Mouse (Mus musculus) cortical plate, adult 2 months (tissue): ENCODE measurements around the gene Tmem184c.
A peak's percentile ranks its signal among the peaks of the same experiment; 100 is the strongest.

Experiments
- CTCF ChIP-seq: fragments of 200-500 bp; IDR thresholded peaks from 2 replicates; pipeline ENCODE4 v1.5.1; 2011; ENCODE audit warnings: mild to moderate bottlenecking, control low read depth, low read length; ENCODE audit not compliant: insufficient read depth; ENCODE audit errors: extremely low read depth
- POLR2A ChIP-seq: fragments of 200-500 bp; IDR thresholded peaks from 2 replicates; pipeline ENCODE4 v1.6.1; 2011; ENCODE audit warnings: mild to moderate bottlenecking, low read length, control low read depth; ENCODE audit not compliant: insufficient read depth; ENCODE audit errors: extremely low read depth

DNA sequence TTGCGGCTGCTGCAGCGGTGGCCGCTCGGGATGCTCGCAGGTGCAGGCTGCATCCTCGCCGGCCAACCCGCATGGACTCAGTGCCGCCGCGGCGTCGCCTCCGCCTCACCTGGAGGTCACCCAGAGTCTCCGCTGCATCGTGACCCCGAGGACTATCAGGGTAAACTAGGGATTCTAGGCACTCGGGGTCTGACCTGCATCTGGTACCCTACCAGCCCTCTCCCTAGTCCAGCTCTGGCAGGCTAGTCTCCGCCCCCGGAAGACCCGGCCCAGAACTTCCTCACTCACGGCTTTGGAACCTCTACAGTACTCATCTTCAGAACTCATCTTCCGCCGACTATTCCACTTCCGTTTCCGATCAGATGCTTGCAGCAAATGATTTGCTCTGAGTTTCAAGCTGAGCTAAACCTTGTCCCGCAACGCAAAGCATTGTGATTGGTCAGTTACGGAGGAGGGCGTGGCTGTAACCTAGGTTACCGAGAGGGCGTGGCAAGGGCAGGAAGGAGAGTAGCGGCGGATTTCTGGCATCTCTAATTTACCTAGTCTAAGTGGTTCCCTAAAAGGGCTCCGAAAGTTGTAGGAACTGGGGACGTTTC, at the start of gene Tmem184c:
- peak; percentile 50; the same call in 1 of the 2 replicates for TF ChIP-seq POLR2A
- no peak for TF ChIP-seq CTCF
